8 mouse cellular contexts compared by ENCODE assay signal in genomic region chr10:84886221-84886627, GRCm38 (mm10). TPM values are rescaled to one million over a fixed set of nuclear protein-coding genes. Genes with fewer than 3 reads are reported as not detected.
A peak's percentile ranks its signal among the peaks of the same experiment; 100 is the strongest.
DNase-seq lines count a peak whose midpoint lies in the region; ATAC-seq and TF ChIP-seq lines count a peak whose summit lies in the region.

No protein-coding gene starts in this region.

- H3K4me1 ChIP-seq in hindbrain, embryonic 15.5 days (replicated peaks), result peaks cover 7% of the 10 kb centered on the region; the same call in 1 of the 2 replicates
- no peaks in the 10 kb centered on the region for H3K4me1 ChIP-seq in hindbrain, postnatal 0 days (ENCODE audit: insufficient read depth, low read length)
- peaks cover 9% of the 10 kb centered on the region; the same call in 1 of the 2 replicates for H3K4me1 ChIP-seq in kidney, adult 2 months (ENCODE audit: control insufficient read depth, insufficient read depth, low read length)
- no peaks in the 10 kb centered on the region for H3K4me1 ChIP-seq in liver, postnatal 0 days (ENCODE audit: insufficient read depth)

- 0 out of 2 replicates have a peak, but pooled peaks have one; percentile 34 for ATAC-seq in hindbrain, embryonic 15.5 days (ENCODE audit: low FRiP score, low read depth)
- ATAC-seq in hindbrain, postnatal 0 days, result no peak
- ATAC-seq in liver, postnatal 0 days, result peak; percentile 89

- no peaks in the 10 kb centered on the region for H3K36me3 ChIP-seq in hindbrain, embryonic 15.5 days
- H3K36me3 ChIP-seq in hindbrain, postnatal 0 days (ENCODE audit: insufficient read depth, low read length), result no peaks in the 10 kb centered on the region
- H3K36me3 ChIP-seq in kidney, adult 2 months (ENCODE audit: control insufficient read depth, insufficient read depth, low read length), result no peaks in the 10 kb centered on the region
- no peaks in the 10 kb centered on the region for H3K36me3 ChIP-seq in liver, postnatal 0 days (replicated peaks; ENCODE audit: insufficient read depth, low read length)

- DNase-seq in hindbrain, postnatal 0 days (ENCODE audit: low spot score), result no peak
- peak; percentile 72 for DNase-seq in kidney, adult 2 months
- peak; percentile 41 for DNase-seq in liver, postnatal 0 days
- no peak for DNase-seq in spleen, postnatal 14 days (ENCODE audit: low spot score in 2 of 2)
- no peak for DNase-seq in frontal cortex, adult 2 months (ENCODE audit: extremely low spot score in 1 of 2, low spot score in 1 of 2)
- no peak for DNase-seq in layer of hippocampus, postnatal 25 days (ENCODE audit: extremely low spot score in 1 of 2, low spot score in 1 of 2)
- no peak for DNase-seq in gastrocnemius, postnatal 25 days

- TF ChIP-seq POLR2A in kidney, adult 2 months (IDR thresholded peaks at IDR 0.05; ENCODE audit: low read depth, low read length), result no peak

- no peaks in the 10 kb centered on the region for H3K27me3 ChIP-seq in hindbrain, embryonic 15.5 days
- H3K27me3 ChIP-seq in hindbrain, postnatal 0 days (ENCODE audit: insufficient read depth, low read length), result no peaks in the 10 kb centered on the region
- H3K27me3 ChIP-seq in kidney, adult 2 months (replicated peaks; ENCODE audit: control insufficient read depth, insufficient read depth, low read length), result no peaks in the 10 kb centered on the region
- H3K27me3 ChIP-seq in liver, postnatal 0 days (ENCODE audit: insufficient read depth, low read length), result no peaks in the 10 kb centered on the region

- H3K27ac ChIP-seq in hindbrain, embryonic 15.5 days (replicated peaks), result no peak overlapping the region
- H3K27ac ChIP-seq in hindbrain, postnatal 0 days, result no peak overlapping the region
- peak overlapping the region; percentile 56 for H3K27ac ChIP-seq in kidney, adult 2 months (ENCODE audit: insufficient read depth, low read depth, low read length)
- peak overlapping the region; percentile 73 for H3K27ac ChIP-seq in liver, postnatal 0 days (ENCODE audit: low read depth)

- H3K4me3 ChIP-seq in hindbrain, embryonic 15.5 days, result no peak overlapping the region
- H3K4me3 ChIP-seq in hindbrain, postnatal 0 days (ENCODE audit: low read length), result no peak overlapping the region
- H3K4me3 ChIP-seq in kidney, adult 2 months (ENCODE audit: insufficient read depth, low read depth, low read length), result peak overlapping the region; percentile 34; the same call in 1 of the 2 replicates
- no peak overlapping the region for H3K4me3 ChIP-seq in liver, postnatal 0 days (ENCODE audit: low read depth, low read length)

- H3K9ac ChIP-seq in hindbrain, embryonic 15.5 days, result no peak overlapping the region
- no peak overlapping the region for H3K9ac ChIP-seq in hindbrain, postnatal 0 days (replicated peaks; ENCODE audit: low read length)
- H3K9ac ChIP-seq in liver, postnatal 0 days (replicated peaks), result no peak overlapping the region

- TF ChIP-seq CTCF in hindbrain, postnatal 0 days (IDR thresholded peaks at IDR 0.05; ENCODE audit: low read depth), result no peak
- TF ChIP-seq CTCF in kidney, adult 2 months (conservative IDR thresholded peaks at IDR 0.05; ENCODE audit: insufficient read depth, insufficient read length, low read depth, low read length), result no peak
- no peak for TF ChIP-seq CTCF in liver, postnatal 0 days (IDR thresholded peaks at IDR 0.05; ENCODE audit: low read depth)

- no peaks in the 10 kb centered on the region for H3K9me3 ChIP-seq in hindbrain, embryonic 15.5 days
- no peaks in the 10 kb centered on the region for H3K9me3 ChIP-seq in hindbrain, postnatal 0 days (ENCODE audit: low read length)
- H3K9me3 ChIP-seq in liver, postnatal 0 days (ENCODE audit: low read length), result no peaks in the 10 kb centered on the region

- 38% methylated on average over 6 of the region's 6 CpGs for WGBS in hindbrain, embryonic 15.5 days
- 47% methylated on average over 6 of the region's 6 CpGs for WGBS in hindbrain, postnatal 0 days
- WGBS in kidney, adult 2 months, result 15% methylated on average over 6 of the region's 6 CpGs
- 31% methylated on average over 6 of the region's 6 CpGs for WGBS in liver, postnatal 0 days (ENCODE audit: insufficient replicate concordance)

- H3K4me2 ChIP-seq in hindbrain, embryonic 15.5 days, result no peak overlapping the region
- no peak overlapping the region for H3K4me2 ChIP-seq in hindbrain, postnatal 0 days (ENCODE audit: low read depth, low read length)
- H3K4me2 ChIP-seq in liver, postnatal 0 days (ENCODE audit: low read depth, low read length), result peak overlapping the region; percentile 54

- TF ChIP-seq EP300 in liver, postnatal 0 days (IDR thresholded peaks at IDR 0.05; ENCODE audit: low read depth), result no peak

RNA-seq across cellular contexts. Expression of gene Ric8b, which starts 31.2 kb away (rescaled TPM):
- 45.0 and 48.1 TPM in 2 replicates for polyA plus RNA-seq in hindbrain, embryonic 15.5 days (2015; fragmentation: Nextera tagmentation; extraction: Ambion mirVana)
- 47.6 and 49.6 TPM in 2 replicates for total RNA-seq in hindbrain, postnatal 0 days (2014; rRNA removed)
- 30.6 and 33.8 TPM in 2 replicates for polyA plus RNA-seq in hindbrain, postnatal 0 days (2015; fragmentation: Nextera tagmentation; extraction: Ambion mirVana)
- 12.2 and 13.6 TPM in 2 replicates for polyA plus RNA-seq in kidney, adult 2 months (2012; rRNA removed)
- 2.3 and 2.6 TPM in 2 replicates for polyA plus RNA-seq in liver, postnatal 0 days (2015; fragmentation: Nextera tagmentation; extraction: Ambion mirVana)
- polyA plus RNA-seq in frontal cortex, adult 2 months (2012; rRNA removed), result 39.6 and 41.1 TPM in 2 replicates
- 10 to 100 TPM; 35.4 to 41.0 TPM for total RNA-seq in layer of hippocampus, postnatal 25 days (2021)
- 10 to 100 TPM; 28.6 to 36.4 TPM for total RNA-seq in gastrocnemius, postnatal 25 days (2021)

Comparison
In these comparisons a context has a peak if more than half of its experiments do, and no peak if none do; other contexts are left out.
1. H3K27ac ChIP-seq: peak in kidney, adult 2 months (single experiment) and liver, postnatal 0 days (single experiment); none in hindbrain, embryonic 15.5 days (single experiment) and hindbrain, postnatal 0 days (single experiment).
2. DNase-seq: peak in kidney, adult 2 months (single experiment) and liver, postnatal 0 days (single experiment); none in hindbrain, postnatal 0 days (single experiment), spleen, postnatal 14 days (0 of 2), frontal cortex, adult 2 months (0 of 2), layer of hippocampus, postnatal 25 days (0 of 2) and gastrocnemius, postnatal 25 days (single experiment).